Mouse (Mus musculus) myocyte (in vitro differentiated cells): ENCODE measurements at regions not wholly inside any gene's neighbourhood (a gene's known extent, or its start where the extent isn't known, plus 50 kb on each side); places are given as distances from the start of the nearest gene placed in this dataset.

ENCODE experiments used
- H3K27me3 ChIP-seq: one replicate; pipeline ENCODE4 v1.6.1; 2011; ENCODE audit not compliant: control insufficient read depth, insufficient read depth, insufficient read length
- H3K36me3 ChIP-seq: one replicate; pipeline ENCODE4 v1.6.1; 2011; ENCODE audit not compliant: control insufficient read depth, insufficient read depth
- H3K4me2 ChIP-seq: one replicate; pipeline ENCODE4 v1.6.1; 2011; ENCODE audit warnings: low read depth, control low read depth
- H3K4me3 ChIP-seq: one replicate; pipeline ENCODE4 v1.5.1; 2011; ENCODE audit warnings: mild to moderate bottlenecking, control low read depth, moderate library complexity
- H3K79me2 ChIP-seq: one replicate; pipeline ENCODE4 v1.6.1; 2011; ENCODE audit not compliant: control insufficient read depth, insufficient read depth
- H3ac ChIP-seq: one replicate; pipeline ENCODE4 v1.6.1; 2011; ENCODE audit not compliant: control insufficient read depth, insufficient read length
- CEBPB ChIP-seq: IDR thresholded peaks from 2 replicates; pipeline ENCODE4 v1.6.1; 2011; ENCODE audit warnings: mild to moderate bottlenecking, moderate library complexity; ENCODE audit not compliant: poor library complexity, insufficient read depth, severe bottlenecking
- E2F4 ChIP-seq: IDR thresholded peaks from one replicate; pipeline ENCODE4 v1.6.1; 2011; ENCODE audit warnings: mild to moderate bottlenecking, control low read depth, moderate library complexity; ENCODE audit not compliant: insufficient read depth
- MAX ChIP-seq: IDR thresholded peaks from one replicate; pipeline ENCODE4 v1.6.1; 2011; ENCODE audit warnings: low read depth, mild to moderate bottlenecking, control low read depth
- MYOD1 ChIP-seq, 3 experiments: IDR thresholded peaks; one replicate each; pipeline ENCODE4 v1.6.1; 2011; ENCODE audit warnings: control low read depth in 2 of 3, low read depth in 2 of 3, mild to moderate bottlenecking in 2 of 3, moderate library complexity in 1 of 3; ENCODE audit not compliant: insufficient read length in 2 of 3, control insufficient read depth in 1 of 3
- MYOG ChIP-seq, 3 experiments: IDR thresholded peaks; one replicate each; pipeline ENCODE4 v1.6.1; 2011; ENCODE audit warnings: control low read depth in 2 of 3, low read depth in 2 of 3, mild to moderate bottlenecking in 2 of 3; ENCODE audit not compliant: insufficient read length in 2 of 3, control insufficient read depth in 1 of 3, insufficient read depth in 1 of 3
- POLR2A ChIP-seq: IDR thresholded peaks from one replicate; pipeline ENCODE4 v1.6.1; 2011; ENCODE audit warnings: low read depth, mild to moderate bottlenecking, control low read depth, moderate library complexity; ENCODE audit not compliant: insufficient read length
- POLR2AphosphoS2 ChIP-seq: IDR thresholded peaks from one replicate; pipeline ENCODE4 v1.6.1; 2011; ENCODE audit warnings: low read depth, control low read depth; ENCODE audit not compliant: insufficient read length
- REST ChIP-seq: IDR thresholded peaks from one replicate; pipeline ENCODE4 v1.6.1; 2011; ENCODE audit warnings: mild to moderate bottlenecking, control low read depth, moderate library complexity; ENCODE audit not compliant: insufficient read depth, insufficient read length
- SRF ChIP-seq: IDR thresholded peaks from one replicate; pipeline ENCODE4 v1.6.1; 2011; ENCODE audit warnings: low read depth; ENCODE audit not compliant: control insufficient read depth, insufficient read length
- TCF12 ChIP-seq: IDR thresholded peaks from one replicate; pipeline ENCODE4 v1.6.1; 2011; ENCODE audit warnings: mild to moderate bottlenecking, control low read depth; ENCODE audit not compliant: poor library complexity, insufficient read depth, severe bottlenecking
- TCF3 ChIP-seq: IDR thresholded peaks from one replicate; pipeline ENCODE4 v1.6.1; 2011; ENCODE audit warnings: low read depth, control low read depth; ENCODE audit not compliant: insufficient read length
- USF1 ChIP-seq: IDR thresholded peaks from one replicate; pipeline ENCODE4 v1.6.1; 2011; ENCODE audit warnings: low read depth, mild to moderate bottlenecking, control low read depth, moderate library complexity

DNA sequence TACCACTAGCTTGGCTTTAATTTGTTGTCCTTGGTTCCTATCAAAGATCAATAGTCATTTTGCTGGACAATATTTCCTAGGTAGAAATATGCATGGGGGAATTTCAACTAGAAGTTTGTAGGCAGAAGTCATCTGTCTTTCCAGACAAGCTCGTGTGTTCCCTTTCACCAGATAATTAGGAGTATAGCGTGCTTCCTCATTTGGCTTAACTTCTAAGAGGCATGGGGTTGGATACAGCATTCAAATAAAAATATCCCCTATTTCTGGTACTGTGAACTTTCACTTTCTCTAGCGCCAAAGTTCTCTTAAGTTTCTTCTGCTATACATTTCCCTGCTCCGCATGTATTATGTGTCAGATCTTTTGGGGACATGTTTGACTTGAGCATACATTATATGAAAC lies 200.7 kb upstream of the Prdm1 start:
- TF ChIP-seq TCF12 = no peak
- TF ChIP-seq MAX = no peak
- TF ChIP-seq TCF3 = no peak
- no peak overlapping the region for H3ac ChIP-seq
- no peak overlapping the region for H3K4me2 ChIP-seq
- H3K4me3 ChIP-seq = no peak overlapping the region
- H3K79me2 ChIP-seq = no peaks in the 10 kb centered on the region
- H3K36me3 ChIP-seq = no peaks in the 10 kb centered on the region
- no peaks in the 10 kb centered on the region for H3K27me3 ChIP-seq

- no peak overlapping the region for H3K4me2 ChIP-seq
- no peak overlapping the region for H3K4me3 ChIP-seq
- H3ac ChIP-seq = no peak overlapping the region
- H3K36me3 ChIP-seq = no peaks in the 10 kb centered on the region
- H3K27me3 ChIP-seq = no peaks in the 10 kb centered on the region
- TF ChIP-seq CEBPB (no peak), MAX (no peak), USF1 (no peak), TCF12 (no peak), E2F4 (no peak), POLR2A (no peak), REST (no peak), MYOD1 (IDR thresholded peaks at IDR 0.05; ENCODE audit: control insufficient read depth in 1 of 3, insufficient read length in 2 of 3, low read depth in 2 of 3) (no peak), POLR2AphosphoS2 (no peak), MYOG (IDR thresholded peaks at IDR 0.05; ENCODE audit: control insufficient read depth in 1 of 3, insufficient read depth in 1 of 3, insufficient read length in 2 of 3, low read depth in 2 of 3) (no peak), SRF (no peak), TCF3 (no peak)
- no peaks in the 10 kb centered on the region for H3K79me2 ChIP-seq
These were observed 196.3 kb upstream of the Prdm1 start for GRCm38 (mm10) chr10:44724575-44724974.

- Histone ChIP-seq H3K79me2 (no peaks in the 10 kb centered on the region), H3ac (no peak overlapping the region), H3K4me3 (no peak overlapping the region), H3K36me3 (no peaks in the 10 kb centered on the region), H3K27me3 (no peaks in the 10 kb centered on the region), H3K4me2 (no peak overlapping the region)
- TF ChIP-seq CEBPB (no peak), SRF (no peak), E2F4 (no peak), POLR2A (no peak), MYOG (IDR thresholded peaks at IDR 0.05; ENCODE audit: control insufficient read depth in 1 of 3, insufficient read depth in 1 of 3, insufficient read length in 2 of 3, low read depth in 2 of 3) (no peak)
These were observed 195.5 kb upstream of the Prdm1 start for GRCm38 (mm10) chr10:44723845-44724244.

GRCm38 (mm10) chr10:44723321-44723720 lies 195.0 kb upstream of the Prdm1 start:
- Histone ChIP-seq H3K27me3 (no peaks in the 10 kb centered on the region), H3K79me2 (no peaks in the 10 kb centered on the region), H3K4me3 (no peak overlapping the region), H3K4me2 (no peak overlapping the region), H3K36me3 (no peaks in the 10 kb centered on the region), H3ac (no peak overlapping the region)
- no peak for TF ChIP-seq SRF
- no peak for TF ChIP-seq MYOG (IDR thresholded peaks at IDR 0.05; ENCODE audit: control insufficient read depth in 1 of 3, insufficient read depth in 1 of 3, insufficient read length in 2 of 3, low read depth in 2 of 3)
- TF ChIP-seq TCF12 = no peak
- TF ChIP-seq CEBPB = no peak
- TF ChIP-seq USF1 = no peak
- TF ChIP-seq REST = no peak
- TF ChIP-seq E2F4 = no peak
- no peak for TF ChIP-seq POLR2AphosphoS2
- TF ChIP-seq POLR2A = no peak
- no peak for TF ChIP-seq TCF3
- no peak for TF ChIP-seq MYOD1 (IDR thresholded peaks at IDR 0.05; ENCODE audit: control insufficient read depth in 1 of 3, insufficient read length in 2 of 3, low read depth in 2 of 3)
- no peak for TF ChIP-seq MAX

GRCm38 (mm10) chr10:44721670-44722069 lies 193.4 kb upstream of the Prdm1 start:
- TF ChIP-seq E2F4 (no peak), CEBPB (no peak), TCF12 (no peak), MYOG (IDR thresholded peaks at IDR 0.05; ENCODE audit: control insufficient read depth in 1 of 3, insufficient read depth in 1 of 3, insufficient read length in 2 of 3, low read depth in 2 of 3) (no peak), MAX (no peak), MYOD1 (IDR thresholded peaks at IDR 0.05; ENCODE audit: control insufficient read depth in 1 of 3, insufficient read length in 2 of 3, low read depth in 2 of 3) (no peak), POLR2AphosphoS2 (no peak), TCF3 (no peak), REST (no peak), POLR2A (no peak), SRF (no peak), USF1 (no peak)
- H3K4me3 ChIP-seq = no peak overlapping the region
- no peak overlapping the region for H3K4me2 ChIP-seq
- no peaks in the 10 kb centered on the region for H3K79me2 ChIP-seq
- no peaks in the 10 kb centered on the region for H3K27me3 ChIP-seq
- H3ac ChIP-seq = no peak overlapping the region
- H3K36me3 ChIP-seq = no peaks in the 10 kb centered on the region

DNA sequence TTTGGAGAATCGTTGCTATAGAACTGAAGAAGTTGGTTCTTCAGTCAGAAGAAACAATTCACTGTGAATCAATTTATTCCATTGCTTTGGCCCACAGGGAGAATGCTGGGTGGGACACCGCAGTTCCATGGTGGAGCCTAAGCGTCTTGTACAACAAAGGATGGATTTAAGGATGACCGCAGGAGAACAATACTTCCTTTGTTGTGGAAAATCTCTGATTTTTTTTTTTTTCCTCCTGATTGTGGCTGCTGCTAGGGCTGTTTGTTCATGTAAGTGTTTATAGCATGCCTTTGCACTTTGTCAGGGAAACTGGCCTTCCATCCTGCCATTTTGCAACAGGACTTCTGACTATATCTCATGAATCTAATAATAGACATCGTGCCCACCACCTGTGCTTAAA lies 188.3 kb upstream of the Prdm1 start:
- Histone ChIP-seq H3K4me3 (no peak overlapping the region), H3ac (no peak overlapping the region), H3K36me3 (no peaks in the 10 kb centered on the region), H3K4me2 (peak overlapping the region; percentile 29), H3K27me3 (no peaks in the 10 kb centered on the region), H3K79me2 (no peaks in the 10 kb centered on the region)
- TF ChIP-seq REST = no peak
- no peak for TF ChIP-seq USF1
- no peak for TF ChIP-seq CEBPB
- no peak for TF ChIP-seq MYOG (IDR thresholded peaks at IDR 0.05; ENCODE audit: control insufficient read depth in 1 of 3, insufficient read depth in 1 of 3, insufficient read length in 2 of 3, low read depth in 2 of 3)
- TF ChIP-seq E2F4 = no peak
- TF ChIP-seq POLR2A = no peak
- no peak for TF ChIP-seq MAX
- TF ChIP-seq TCF3 = no peak
- TF ChIP-seq TCF12 = no peak
- TF ChIP-seq SRF = no peak
- TF ChIP-seq POLR2AphosphoS2 = no peak
- no peak for TF ChIP-seq MYOD1 (IDR thresholded peaks at IDR 0.05; ENCODE audit: control insufficient read depth in 1 of 3, insufficient read length in 2 of 3, low read depth in 2 of 3)
